Mouse (Mus musculus) brain, embryonic 14.5 days (tissue): ENCODE results near the gene Tns4. TPM values are rescaled to one million over a fixed set of nuclear protein-coding genes. Genes with fewer than 3 reads are reported as not detected.
A peak's percentile ranks its signal among the peaks of the same experiment; 100 is the strongest.

Source experiments
- DNase-seq: peaks from one replicate; pipeline ENCODE4 v3.0.0-alpha.2; 2011; ENCODE audit warnings: low read depth
- CTCF ChIP-seq: fragments of 200-500 bp; IDR thresholded peaks from 2 replicates; pipeline ENCODE4 v1.5.1; 2012; ENCODE audit warnings: inconsistent platforms, mild to moderate bottlenecking, moderate library complexity, borderline replicate concordance; ENCODE audit not compliant: insufficient read depth, insufficient read length; ENCODE audit errors: extremely low read depth
- POLR2A ChIP-seq: fragments of 200-500 bp; IDR thresholded peaks from 2 replicates; pipeline ENCODE4 v1.6.1; 2012; ENCODE audit warnings: mild to moderate bottlenecking, inconsistent platforms, borderline replicate concordance; ENCODE audit not compliant: poor library complexity, insufficient read depth, insufficient read length, severe bottlenecking; ENCODE audit errors: extremely low read depth
- polyA plus RNA-seq: library from polyadenylated mRNA; depleted of rRNA; stranded (reverse); fragments of >200 nt; gene quantifications from 2 replicates; pipeline ENCODE4 v1.2.3, GENCODE M21; 2012; rRNA removed

The Tns4 gene
- 0.08 and 0.16 TPM in 2 replicates for polyA plus RNA-seq

DNA sequence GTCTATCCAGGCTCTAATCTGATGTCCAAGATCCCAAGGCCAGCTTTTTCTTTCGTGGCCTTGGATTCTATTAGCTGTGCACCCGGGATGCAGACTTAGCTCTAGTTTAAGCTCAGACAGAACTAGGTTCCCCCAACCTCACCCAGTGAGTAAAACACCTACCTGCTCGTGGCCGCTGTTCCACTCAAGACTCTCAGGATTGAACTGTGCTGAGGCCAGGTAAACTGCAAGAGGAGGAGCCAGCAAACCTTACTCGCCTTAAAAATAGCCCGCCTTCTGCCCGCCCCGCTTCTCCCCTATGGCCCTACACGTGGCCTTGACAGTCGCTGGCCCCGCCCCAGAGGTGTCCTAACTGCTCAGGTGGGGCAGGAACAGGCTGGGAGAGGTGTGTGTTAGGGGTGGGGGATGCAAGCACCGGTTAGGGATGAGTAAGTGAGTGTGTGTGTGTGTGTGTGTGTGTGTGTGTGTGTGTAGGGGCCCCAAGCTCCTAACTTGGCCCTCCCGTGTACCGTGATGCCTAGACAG lies at the start of gene Tns4:
Gene Tns4, minus strand, starts transcription at position 230 of the 525 bp plus-strand sequence.
- TF ChIP-seq POLR2A: no peak
- no peak for TF ChIP-seq CTCF
- DNase-seq: no peak

DNA sequence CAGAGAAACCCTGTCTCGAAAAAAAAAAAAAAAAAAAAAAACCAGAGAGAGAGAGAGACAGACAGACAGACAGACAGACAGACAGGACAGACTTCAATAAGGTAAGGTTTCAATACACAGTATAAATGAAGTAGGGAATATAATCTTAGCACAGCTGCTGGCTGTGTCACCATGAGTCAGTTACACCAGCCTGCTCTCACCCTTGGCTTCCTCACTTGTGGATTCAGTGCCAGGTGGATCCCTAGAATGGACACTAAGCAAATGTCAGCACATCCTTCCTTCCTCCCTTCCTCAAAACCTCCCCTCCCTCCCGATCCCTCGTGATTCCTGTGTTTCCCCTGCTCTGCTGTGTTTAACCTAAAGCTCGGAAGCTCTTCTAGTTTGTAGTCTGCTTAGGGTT lies 48.3 kb upstream of the Tns4 start:
- DNase-seq: no peak
- TF ChIP-seq POLR2A (no peak), CTCF (no peak)

DNA sequence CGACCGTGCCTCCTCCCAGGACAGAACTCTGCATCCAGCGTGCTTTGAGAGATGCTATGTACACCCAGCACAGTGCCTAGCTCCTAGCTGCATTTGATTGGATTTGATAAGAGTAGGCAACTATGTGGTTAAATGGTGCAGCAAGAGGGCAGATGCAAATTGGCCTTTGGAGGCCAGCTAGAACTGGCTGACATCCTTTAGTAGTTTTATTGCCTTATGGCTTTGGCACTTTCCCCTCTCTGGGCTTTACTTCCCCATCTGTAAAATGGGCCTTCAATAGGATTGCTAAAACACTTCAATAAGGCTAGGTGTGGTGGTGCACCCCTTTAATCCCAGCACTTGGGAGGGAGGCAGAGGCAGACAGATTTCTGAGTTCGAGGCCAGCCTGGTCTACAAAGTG lies 47.9 kb upstream of the Tns4 start:
- no peak for TF ChIP-seq CTCF
- no peak for TF ChIP-seq POLR2A
- DNase-seq: no peak

DNA sequence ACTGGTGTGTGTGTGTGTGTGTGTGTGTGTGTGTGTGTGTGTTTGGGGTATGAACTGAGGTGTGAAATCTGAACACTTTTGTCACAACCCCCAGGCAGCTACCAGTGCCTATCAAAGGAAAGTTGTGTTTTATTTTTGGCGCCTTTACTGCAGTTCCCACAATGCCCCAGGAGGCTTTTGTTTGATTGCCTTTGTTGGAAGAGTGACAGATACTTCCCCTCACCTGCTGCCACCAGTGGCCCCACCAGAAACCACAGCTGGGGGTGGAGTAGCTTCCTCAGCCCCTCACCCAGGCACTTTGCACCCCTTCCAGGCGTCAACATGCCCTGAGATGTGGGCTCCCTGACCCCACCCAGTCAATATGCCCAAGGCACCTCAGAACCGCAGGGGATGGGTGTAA lies 47.3 kb upstream of the Tns4 start:
- TF ChIP-seq CTCF: no peak
- no peak for TF ChIP-seq POLR2A
- DNase-seq: no peak

DNA sequence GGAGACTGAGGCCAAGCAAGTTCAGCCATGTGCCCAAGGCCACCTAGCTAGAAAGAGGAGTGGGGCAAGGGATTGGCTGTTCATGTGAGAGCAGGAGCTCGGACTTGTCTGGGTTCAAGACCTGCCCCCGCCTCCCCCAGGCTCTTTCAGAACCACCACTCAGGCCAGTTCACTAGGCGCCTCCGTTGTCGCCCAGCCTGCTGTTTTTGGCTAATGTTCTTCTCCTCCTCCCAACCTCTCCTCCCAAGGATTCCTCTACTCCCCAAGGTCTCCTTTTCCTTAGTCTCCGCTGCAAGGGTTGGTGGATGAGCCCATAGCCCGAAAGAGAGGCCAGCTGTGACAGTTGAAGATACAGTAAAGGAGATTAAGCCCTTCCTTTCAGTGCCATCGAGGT lies 45.9 kb upstream of the Tns4 start:
- TF ChIP-seq CTCF (no peak), POLR2A (no peak)
- no peak for DNase-seq

DNA sequence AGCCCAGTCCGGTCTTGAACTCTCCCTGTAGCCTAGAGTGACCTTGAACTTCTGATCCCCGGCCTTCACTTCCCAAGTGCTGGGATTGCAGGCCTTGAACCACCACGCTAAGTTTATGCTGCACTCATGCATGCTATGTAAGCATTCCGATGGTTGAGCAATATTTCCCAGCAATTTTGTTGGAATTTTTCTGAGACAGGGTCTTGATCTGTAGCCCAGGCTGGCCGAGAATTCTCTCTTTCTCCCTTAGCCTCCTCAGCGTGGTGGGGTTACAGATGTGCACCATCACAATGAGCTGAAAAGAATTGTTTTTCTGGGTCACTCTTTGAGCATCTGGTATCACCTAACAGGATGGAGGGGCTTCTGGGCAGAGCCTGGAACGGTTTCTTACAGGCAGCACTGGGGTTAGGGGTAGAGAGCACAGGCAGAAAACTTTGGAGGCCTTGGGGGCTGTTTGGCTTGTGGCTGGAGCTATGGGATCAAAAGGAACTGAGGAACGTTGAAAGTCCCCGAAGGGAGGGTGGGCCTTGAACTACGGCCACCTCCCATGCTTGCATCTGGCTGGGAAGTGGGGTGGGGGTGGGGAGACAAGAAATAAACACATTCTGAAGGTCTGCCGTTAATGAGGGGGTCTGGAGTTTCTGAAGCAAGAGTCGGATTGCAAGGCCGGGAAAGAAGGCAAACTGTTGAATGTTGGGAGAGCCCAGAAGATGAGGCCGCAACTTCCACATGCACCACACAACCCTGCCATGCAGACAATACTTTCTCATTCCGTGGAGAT lies 45.4 kb upstream of the Tns4 start:
- TF ChIP-seq POLR2A (no peak), CTCF (no peak)
- peak; percentile 7 for DNase-seq

DNA sequence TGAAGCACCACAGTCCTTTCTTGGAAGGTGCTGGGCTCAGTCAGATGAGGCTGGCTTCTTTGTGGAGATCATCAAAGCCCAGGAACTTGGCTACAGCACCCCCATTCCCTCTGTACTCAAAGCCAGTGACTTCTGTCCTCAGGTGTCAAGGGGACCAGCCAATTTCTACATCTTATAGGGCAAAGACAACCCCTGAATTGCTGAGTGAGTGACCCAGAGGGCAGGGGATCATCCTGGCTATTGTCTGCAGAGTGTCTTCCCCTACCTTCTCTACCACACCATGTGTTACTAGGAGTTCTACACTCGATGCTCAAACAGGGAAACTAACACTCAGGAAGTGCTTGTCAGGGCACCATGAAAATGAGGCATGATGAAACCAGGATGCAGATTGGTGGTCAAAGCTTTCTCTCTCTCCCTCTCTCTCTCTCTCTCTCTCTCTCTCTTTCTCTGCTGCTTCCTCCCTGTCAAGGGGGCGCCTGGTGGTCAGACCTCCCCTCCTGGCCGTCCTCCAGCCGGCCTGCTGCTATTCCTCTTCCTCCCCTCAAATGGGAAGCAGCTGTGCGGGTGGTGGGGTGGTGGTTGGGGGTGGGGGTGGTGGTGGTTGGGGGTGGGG lies 44.3 kb upstream of the Tns4 start:
- no peak for DNase-seq
- TF ChIP-seq CTCF (no peak), POLR2A (no peak)

DNA sequence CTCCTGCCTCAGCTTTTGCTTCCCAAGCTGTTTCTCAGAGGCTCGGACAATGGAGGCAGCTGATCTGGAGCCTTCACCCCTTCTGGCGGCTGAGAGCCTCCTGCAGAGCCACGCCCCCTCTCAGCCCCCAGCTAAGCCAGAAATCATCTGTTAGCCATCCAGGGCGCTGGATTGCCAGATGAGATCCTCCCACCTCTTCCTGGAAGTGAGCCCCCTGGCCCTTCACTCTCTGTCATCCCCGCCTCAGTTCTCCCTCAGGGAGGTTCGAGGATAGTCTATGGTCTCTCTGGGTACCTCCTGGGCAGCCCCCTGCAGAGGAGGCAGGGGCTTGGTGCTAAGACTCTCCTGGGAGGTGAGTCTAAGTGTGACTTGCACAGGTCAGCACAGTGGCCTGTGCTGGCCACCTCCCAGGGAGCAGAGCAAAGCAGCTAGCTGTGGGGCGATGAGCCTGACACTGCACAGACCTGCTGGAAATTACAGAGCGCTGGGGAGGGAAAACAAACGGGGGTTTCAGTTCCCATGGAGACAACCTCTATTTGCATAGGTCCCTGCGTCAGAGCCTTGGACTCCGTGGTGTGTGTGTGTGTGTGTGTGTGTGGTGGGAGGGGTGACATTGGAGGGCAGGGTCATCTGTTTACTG lies 43.1 kb upstream of the Tns4 start:
- DNase-seq: peak; percentile 85
- no peak for TF ChIP-seq CTCF
- TF ChIP-seq POLR2A: no peak

DNA sequence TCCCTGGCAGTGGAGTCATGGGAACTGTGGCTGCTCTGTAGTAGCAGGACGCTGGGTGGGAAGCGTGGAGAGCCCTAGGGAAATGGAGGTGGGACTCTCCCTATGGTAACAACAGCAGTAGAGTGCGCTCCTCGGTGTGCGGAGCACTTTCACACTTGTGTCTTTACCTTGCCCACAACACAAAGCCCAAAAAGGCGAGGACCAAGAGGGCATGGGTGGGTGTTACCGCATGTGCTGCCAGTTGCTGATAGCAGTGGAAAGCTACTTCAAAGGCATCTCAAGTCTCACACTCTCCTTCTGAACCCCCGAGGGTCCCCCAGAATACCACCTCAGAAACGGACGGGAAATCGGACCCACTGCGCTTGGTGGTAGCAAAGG lies 42.3 kb upstream of the Tns4 start:
- no peak for DNase-seq
- TF ChIP-seq POLR2A: no peak
- no peak for TF ChIP-seq CTCF

DNA sequence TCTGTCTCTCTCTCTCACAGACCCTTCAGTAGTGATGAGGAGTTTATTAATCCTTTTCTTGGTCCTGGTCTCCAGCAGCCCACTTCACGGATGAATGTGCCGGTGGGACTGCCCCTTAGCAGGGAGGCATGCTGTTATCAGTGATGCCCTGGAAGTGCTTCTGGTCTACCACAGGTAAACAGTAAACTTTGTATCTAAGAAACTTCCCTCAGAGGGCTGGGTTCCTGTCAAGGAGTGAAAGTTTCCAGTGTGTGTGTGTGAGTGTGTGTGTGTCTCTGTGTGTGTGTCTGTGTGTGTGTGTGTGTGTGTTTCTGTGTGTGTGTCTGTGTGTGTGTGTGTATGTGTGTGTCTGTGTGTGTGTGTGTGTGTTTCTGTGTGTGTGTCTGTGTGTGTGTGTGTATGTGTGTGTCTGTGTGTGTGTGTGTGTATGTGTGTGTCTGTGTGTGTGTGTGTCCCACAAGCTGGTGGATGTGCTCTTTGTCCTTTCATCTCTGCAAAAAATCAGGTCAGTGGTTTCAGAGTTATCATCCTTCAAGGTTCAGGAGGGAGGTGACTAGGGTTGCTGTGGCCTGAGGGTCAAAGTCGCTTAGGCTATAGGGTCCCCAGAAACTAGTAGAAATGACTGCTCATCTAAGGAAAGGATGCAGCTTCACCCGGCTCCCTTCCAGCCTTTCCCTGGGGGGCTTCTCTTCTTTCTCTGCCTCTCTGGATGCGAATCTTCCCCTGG lies 41.8 kb upstream of the Tns4 start:
- TF ChIP-seq CTCF (no peak), POLR2A (no peak)
- no peak for DNase-seq

DNA sequence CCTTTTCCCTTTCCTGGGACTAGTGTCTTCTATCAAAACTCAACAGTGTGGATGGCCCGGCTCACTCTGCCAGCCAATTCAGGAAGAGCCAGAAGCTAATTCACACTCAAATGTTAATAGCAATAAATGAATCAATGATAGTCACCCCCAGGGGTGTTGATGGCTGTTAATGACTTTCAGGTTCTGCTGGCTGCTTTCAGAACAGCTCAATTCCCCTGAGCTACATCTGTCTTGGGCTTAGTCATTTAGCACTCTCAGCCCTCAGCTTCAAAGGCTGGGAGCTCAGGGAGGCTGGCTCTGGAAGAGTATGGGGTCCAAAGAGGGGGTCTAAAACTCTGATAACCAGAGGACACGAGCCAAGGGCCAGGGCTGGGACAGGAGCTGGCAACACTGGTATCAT lies 40.2 kb upstream of the Tns4 start:
- TF ChIP-seq CTCF: no peak
- DNase-seq: peak; percentile 49
